Mouse (Mus musculus) liver, embryonic 18 days (tissue): ENCODE results near the gene Rmi1. TPM values are rescaled to one million over a fixed set of nuclear protein-coding genes. Genes with fewer than 3 reads are reported as not detected.

Source experiments
- polyA plus RNA-seq: library from polyadenylated mRNA; depleted of rRNA; stranded (reverse); fragments of >200 nt; gene quantifications from 2 replicates; pipeline ENCODE4 v1.2.3, GENCODE M21; 2012; rRNA removed

Rmi1 gene
- polyA plus RNA-seq: 6.1 and 6.6 TPM in 2 replicates

DNA sequence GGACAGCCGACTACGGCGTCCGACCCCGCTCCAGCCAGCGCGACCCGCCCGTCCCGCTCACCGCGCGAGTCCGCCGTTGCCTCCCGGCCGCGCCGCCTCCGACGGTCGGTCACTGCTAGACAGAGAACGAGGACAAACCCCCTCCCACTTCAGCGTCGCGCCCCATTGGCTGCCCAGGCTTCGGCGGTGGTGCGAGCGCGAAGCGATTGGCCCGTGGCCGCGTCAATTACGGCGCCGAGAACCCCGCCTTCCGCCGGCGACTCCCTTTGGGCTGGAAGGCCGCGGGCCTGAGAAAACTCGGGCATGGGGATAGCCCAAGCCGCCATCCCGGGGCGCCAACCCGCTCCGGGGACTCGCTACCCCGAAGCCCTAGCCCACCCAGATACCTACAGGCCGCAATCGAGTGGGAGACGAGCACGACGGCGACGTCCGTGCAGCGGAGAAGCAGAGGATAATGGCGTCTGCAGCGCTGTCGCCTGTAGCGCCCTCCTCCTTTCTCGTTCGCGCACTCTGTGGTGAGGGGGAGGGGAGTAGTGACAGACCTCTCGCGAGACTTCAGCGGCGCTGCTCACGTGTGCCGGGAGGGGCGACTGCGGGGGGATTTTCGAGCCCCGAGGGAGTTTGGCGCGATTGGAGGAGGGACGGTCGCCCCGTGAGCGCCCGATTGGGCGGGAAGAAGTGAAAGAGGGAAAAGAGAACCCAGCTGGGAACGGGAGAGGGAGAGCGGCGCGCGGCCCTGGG lies at the start of gene Rmi1:
TSS of gene Rmi1 (plus strand) at position 246 of the 741 bp plus-strand sequence.

DNA sequence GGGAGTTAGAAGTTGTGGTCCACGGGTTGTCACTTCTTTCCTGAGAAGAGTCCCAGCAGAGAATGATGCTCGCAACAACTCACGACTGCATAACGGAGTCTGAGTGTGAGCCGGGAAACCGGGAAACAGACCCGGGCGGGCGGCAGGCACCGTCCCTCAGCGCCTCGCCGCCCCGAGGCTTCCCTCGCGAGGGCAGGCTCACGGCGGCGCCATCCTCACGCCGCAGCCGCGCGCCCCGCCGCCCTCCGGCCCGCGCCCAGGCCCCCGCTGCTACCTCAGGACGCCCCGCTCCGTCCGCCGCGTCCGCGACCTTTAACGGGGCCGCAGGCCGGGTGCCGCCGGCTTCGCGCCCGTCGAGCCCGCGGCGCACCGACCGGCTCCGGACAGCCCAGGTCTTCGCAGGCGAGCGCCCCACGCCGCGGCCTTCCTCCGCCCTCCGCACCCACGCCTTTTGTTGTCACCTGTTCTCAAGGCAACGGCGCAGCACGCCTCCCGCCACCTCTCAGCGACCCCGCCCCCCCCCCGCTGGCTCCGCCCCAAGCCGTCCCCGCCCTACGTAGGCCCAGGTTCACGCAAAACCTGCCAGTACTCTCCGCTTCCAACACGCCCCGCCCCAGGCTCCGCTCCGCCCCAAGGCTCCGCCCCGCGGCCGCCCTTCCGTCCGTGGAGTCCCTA lies 43.3 kb upstream of the Rmi1 start, which contains the start of gene Kif27:
TSS of gene Kif27 (minus strand) at position 494 of the 675 bp plus-strand sequence.

DNA sequence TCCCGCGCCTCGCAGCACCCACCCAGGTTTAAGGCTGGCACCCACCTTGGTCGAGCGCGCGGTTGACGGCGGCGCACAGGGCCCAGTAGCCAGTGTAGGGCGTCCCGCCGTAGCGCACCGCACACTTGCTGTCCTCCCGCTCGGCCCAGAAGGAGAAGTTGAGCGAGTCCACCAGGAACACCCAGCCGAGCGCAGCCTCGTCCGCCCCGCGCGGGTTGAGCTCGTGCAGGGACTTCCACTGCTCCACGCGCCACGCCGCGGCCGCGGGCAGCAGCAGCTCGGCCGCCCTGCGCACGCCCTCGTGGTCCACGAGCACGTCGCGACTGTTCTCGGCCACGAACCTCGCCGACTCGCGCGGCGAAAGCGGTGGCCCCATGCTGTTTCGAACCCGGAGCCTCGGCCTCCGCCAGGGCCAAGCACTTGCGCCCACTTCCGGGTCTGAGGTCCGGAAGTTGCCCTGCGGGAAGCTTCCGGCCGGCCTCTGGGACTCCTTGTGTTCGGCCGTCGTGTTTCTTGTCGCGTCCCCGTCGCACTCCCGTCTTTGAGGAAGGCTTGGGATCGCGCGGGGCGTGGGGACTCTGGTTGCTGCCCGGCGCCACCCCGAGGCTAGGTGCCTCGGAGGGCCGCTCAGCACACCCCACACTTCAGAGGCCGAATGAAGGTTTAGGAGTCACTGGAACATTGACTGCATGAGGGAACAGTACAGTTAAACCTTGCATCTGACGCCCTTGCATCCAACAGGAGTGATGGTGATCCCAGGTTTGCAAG lies 17.1 kb upstream of the Rmi1 start, which contains the start of gene 2210016F16Rik:
TSS of gene 2210016F16Rik (minus strand) at position 447 of the 768 bp plus-strand sequence.

DNA sequence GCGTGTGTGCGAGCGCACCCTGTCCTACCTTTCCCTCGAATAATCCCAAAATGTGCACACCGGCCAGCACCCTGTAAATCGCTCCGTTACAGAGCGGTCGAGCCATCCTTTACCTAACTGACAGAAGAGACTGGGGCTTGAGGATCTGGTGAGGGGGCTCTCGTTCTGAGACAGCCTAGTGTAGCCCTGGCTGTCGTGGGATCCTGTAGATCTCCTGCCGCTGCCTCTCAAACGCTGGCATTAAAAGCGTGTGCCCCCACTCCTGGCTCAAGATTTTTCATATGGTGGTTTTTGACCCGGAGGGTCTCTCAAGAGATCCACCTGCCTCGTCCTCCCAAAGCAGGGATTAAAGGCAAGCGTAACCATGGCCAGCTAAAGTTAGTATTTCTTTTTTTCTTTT lies 1.2 kb downstream of the Rmi1 start, which contains the start of gene Hnrnpk:
TSS of gene Hnrnpk (minus strand) at position 101 of the 400 bp plus-strand sequence.

Other genes with a start within 250 kb of the Rmi1 start
- gene Idnk, start 244.6 kb upstream of the Rmi1 start, polyA plus RNA-seq: 12.9 and 13.3 TPM in 2 replicates
- 39.5 and 41.0 TPM in 2 replicates for gene Ubqln1, start 186.6 kb upstream of the Rmi1 start, polyA plus RNA-seq
- 6.8 and 8.0 TPM in 2 replicates for gene Gkap1, start 126.5 kb upstream of the Rmi1 start, polyA plus RNA-seq
- 0.10 TPM in 2 replicates for gene Kif27, start 43.1 kb upstream of the Rmi1 start, polyA plus RNA-seq
- 9.7 and 10.2 TPM in 2 replicates for gene 2210016F16Rik, start 17.0 kb upstream of the Rmi1 start, polyA plus RNA-seq
- 252 and 256 TPM in 2 replicates for gene Hnrnpk, start 1.1 kb downstream of the Rmi1 start, polyA plus RNA-seq
- 0.02 and 0.03 TPM in 2 replicates for gene Slc28a3, start 208.6 kb downstream of the Rmi1 start, polyA plus RNA-seq